Comparison of ENCODE assay signal across 16 mouse cellular contexts in genomic region chr14:10139311-10139710, GRCm38 (mm10).
"Had no signal": no experiment of that assay in that cellular context is flagged by ENCODE, and none has a peak within 500 bp of the region (broad histone marks: within the 10 kb centered on the region; RNA-seq: fewer than 3 reads in every experiment).

No protein-coding gene starts in this region.

- H3K4me2 ChIP-seq: intestine, embryonic 15.5 days; liver, embryonic 13.5 days; lung, embryonic 15.5 days; midbrain, embryonic 12.5 days; neural tube, embryonic 15.5 days; stomach, embryonic 15.5 days had no signal

- H3K36me3 ChIP-seq: intestine, embryonic 15.5 days; limb, embryonic 10.5 days; liver, embryonic 13.5 days; lung, embryonic 15.5 days; midbrain, embryonic 12.5 days; neural tube, embryonic 15.5 days; stomach, embryonic 15.5 days had no signal

- H3K27me3 ChIP-seq: intestine, embryonic 15.5 days; liver, embryonic 13.5 days; lung, embryonic 15.5 days; midbrain, embryonic 12.5 days; neural tube, embryonic 15.5 days; stomach, embryonic 15.5 days had no signal

- H3K9me3 ChIP-seq: intestine, embryonic 15.5 days; limb, embryonic 10.5 days; liver, embryonic 13.5 days; lung, embryonic 15.5 days; midbrain, embryonic 12.5 days; neural tube, embryonic 15.5 days; stomach, embryonic 15.5 days had no signal

- H3K4me3 ChIP-seq: intestine, embryonic 15.5 days; left cerebral cortex, adult 2 months; limb, embryonic 10.5 days; liver, embryonic 13.5 days; lung, embryonic 15.5 days; midbrain, embryonic 12.5 days; myocyte; neural tube, embryonic 15.5 days; stomach, embryonic 15.5 days had no signal

- H3K4me1 ChIP-seq: intestine, embryonic 15.5 days; limb, embryonic 10.5 days; liver, embryonic 13.5 days; lung, embryonic 15.5 days; midbrain, embryonic 12.5 days; neural tube, embryonic 15.5 days; stomach, embryonic 15.5 days had no signal

- H3K27ac ChIP-seq: intestine, embryonic 15.5 days; left cerebral cortex, adult 2 months; limb, embryonic 10.5 days; liver, embryonic 13.5 days; lung, embryonic 15.5 days; midbrain, embryonic 12.5 days; neural tube, embryonic 15.5 days; stomach, embryonic 15.5 days had no signal

- ATAC-seq: intestine, embryonic 15.5 days; liver, postnatal 0 days had no signal

- DNase-seq: kidney, adult 18-20 months; kidney, postnatal 14 days; liver, embryonic 13.5 days; liver, postnatal 0 days; lung, postnatal 36 days; spleen, adult 18-20 months; thymus, adult 2 months; thymus, postnatal 25 days had no signal

- H3K9ac ChIP-seq: intestine, embryonic 15.5 days; liver, embryonic 13.5 days; liver, postnatal 0 days; lung, embryonic 15.5 days; midbrain, embryonic 12.5 days; neural tube, embryonic 15.5 days; stomach, embryonic 15.5 days had no signal
